11 mouse cellular contexts compared by ENCODE assay signal in the genomic region with DNA sequence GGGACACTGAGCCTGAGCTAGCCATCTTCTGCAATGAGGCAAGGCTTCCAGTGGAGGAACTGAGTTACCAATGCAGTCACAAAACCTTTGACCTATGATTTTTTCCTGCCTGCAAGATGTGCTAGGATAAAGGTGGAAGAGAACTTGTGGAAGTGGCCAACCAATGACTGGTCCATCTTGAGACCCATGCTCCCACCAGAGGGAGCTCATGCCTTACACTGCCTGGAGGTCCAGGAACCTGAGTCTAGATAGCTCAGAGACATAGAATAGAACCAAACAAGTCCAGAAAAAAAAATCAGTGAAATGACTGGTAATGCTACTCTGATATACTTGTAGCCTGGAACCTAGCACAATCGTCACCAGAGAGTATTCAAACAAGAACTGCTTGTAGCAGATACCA.
DNase-seq lines count a peak whose midpoint lies in the region; ATAC-seq and TF ChIP-seq lines count a peak whose summit lies in the region.
"Had no signal": no experiment of that assay in that cellular context is flagged by ENCODE, and none has a peak within 500 bp of the region (broad histone marks: within the 10 kb centered on the region; RNA-seq: fewer than 3 reads in every experiment).

No protein-coding gene starts in this region.

- DNase-seq in forebrain, embryonic 14.5 days (ENCODE audit: low spot score), result peak; percentile 1
- no peak for DNase-seq in forebrain, embryonic 11.5 days (ENCODE audit: low spot score)
- DNase-seq in liver, adult 2 months (ENCODE audit: extremely low read depth, low read depth, low spot score), result peak; percentile 20
- DNase-seq in liver, embryonic 11.5 days (ENCODE audit: low spot score), result no peak
- DNase-seq in adrenal gland, postnatal 25 days, result peak; percentile 32
- DNase-seq in lung, postnatal 36 days, result peak; percentile 10
- no peak for DNase-seq in midbrain, postnatal 0 days (ENCODE audit: low spot score)

- peak; percentile 54 for TF ChIP-seq CTCF in liver, adult 2 months (IDR thresholded peaks at IDR 0.05; ENCODE audit: low read depth, low read length)
- no peak for TF ChIP-seq CTCF in midbrain, postnatal 0 days (IDR thresholded peaks at IDR 0.05)

- H3K36me3 ChIP-seq in forebrain, embryonic 14.5 days (ENCODE audit: control insufficient read depth, insufficient read depth, low read length), result no peaks in the 10 kb centered on the region
- no peaks in the 10 kb centered on the region for H3K36me3 ChIP-seq in forebrain, embryonic 11.5 days (ENCODE audit: control insufficient read depth, insufficient read depth, low read length)
- no peaks in the 10 kb centered on the region for H3K36me3 ChIP-seq in liver, adult 2 months (ENCODE audit: control insufficient read depth, insufficient read depth, low read length)
- H3K36me3 ChIP-seq in liver, embryonic 11.5 days (ENCODE audit: control insufficient read depth, insufficient read depth, low read length), result no peaks in the 10 kb centered on the region
- H3K36me3 ChIP-seq in midbrain, postnatal 0 days (ENCODE audit: insufficient read depth, low read length), result no peaks in the 10 kb centered on the region
- no peaks in the 10 kb centered on the region for H3K36me3 ChIP-seq in hindbrain, embryonic 12.5 days
- H3K36me3 ChIP-seq: heart, embryonic 15.5 days; neural tube, embryonic 15.5 days had no signal

- no peaks in the 10 kb centered on the region for H3K9me3 ChIP-seq in forebrain, embryonic 14.5 days (replicated peaks; ENCODE audit: control insufficient read depth, low read length)
- no peaks in the 10 kb centered on the region for H3K9me3 ChIP-seq in forebrain, embryonic 11.5 days (ENCODE audit: control insufficient read depth, low read length)
- H3K9me3 ChIP-seq in liver, embryonic 11.5 days (ENCODE audit: control insufficient read depth, low read length), result no peaks in the 10 kb centered on the region
- no peaks in the 10 kb centered on the region for H3K9me3 ChIP-seq in midbrain, postnatal 0 days (ENCODE audit: low read length)
- H3K9me3 ChIP-seq in hindbrain, embryonic 12.5 days (replicated peaks), result no peaks in the 10 kb centered on the region
- H3K9me3 ChIP-seq: forebrain, embryonic 13.5 days; heart, embryonic 15.5 days; neural tube, embryonic 15.5 days had no signal

- no peak overlapping the region for H3K9ac ChIP-seq in forebrain, embryonic 14.5 days (ENCODE audit: low read length)
- no peak overlapping the region for H3K9ac ChIP-seq in forebrain, embryonic 11.5 days (ENCODE audit: low read length)
- no peak overlapping the region for H3K9ac ChIP-seq in liver, adult 2 months (ENCODE audit: low read depth, low read length)
- no peak overlapping the region for H3K9ac ChIP-seq in liver, embryonic 11.5 days (ENCODE audit: low read depth, low read length)
- no peak overlapping the region for H3K9ac ChIP-seq in midbrain, postnatal 0 days (replicated peaks; ENCODE audit: low read length, poor library complexity, severe bottlenecking)
- H3K9ac ChIP-seq in hindbrain, embryonic 12.5 days, result no peak overlapping the region
- H3K9ac ChIP-seq: forebrain, embryonic 13.5 days; heart, embryonic 15.5 days; neural tube, embryonic 15.5 days had no signal

- H3K4me2 ChIP-seq in forebrain, embryonic 14.5 days (ENCODE audit: low read length), result no peak overlapping the region
- no peak overlapping the region for H3K4me2 ChIP-seq in forebrain, embryonic 11.5 days (ENCODE audit: low read depth, low read length, severe bottlenecking)
- no peak overlapping the region for H3K4me2 ChIP-seq in liver, embryonic 11.5 days
- no peak overlapping the region for H3K4me2 ChIP-seq in midbrain, postnatal 0 days (ENCODE audit: low read depth, low read length, poor library complexity, severe bottlenecking)
- H3K4me2 ChIP-seq in hindbrain, embryonic 12.5 days (replicated peaks), result no peak overlapping the region
- H3K4me2 ChIP-seq: forebrain, embryonic 13.5 days; heart, embryonic 15.5 days; neural tube, embryonic 15.5 days had no signal

- H3K27ac ChIP-seq in forebrain, embryonic 14.5 days (ENCODE audit: low read depth, low read length), result no peak overlapping the region
- H3K27ac ChIP-seq in forebrain, embryonic 11.5 days (ENCODE audit: low read depth, low read length), result no peak overlapping the region
- no peak overlapping the region for H3K27ac ChIP-seq in liver, adult 2 months (replicated peaks; ENCODE audit: insufficient read depth, low read depth, low read length)
- no peak overlapping the region for H3K27ac ChIP-seq in liver, embryonic 11.5 days (ENCODE audit: low read depth, low read length)
- no peak overlapping the region for H3K27ac ChIP-seq in midbrain, postnatal 0 days (ENCODE audit: low read depth, low read length)
- H3K27ac ChIP-seq in hindbrain, embryonic 12.5 days, result no peak overlapping the region
- H3K27ac ChIP-seq: forebrain, embryonic 13.5 days; heart, embryonic 15.5 days; neural tube, embryonic 15.5 days had no signal

- no peak overlapping the region for H3K4me3 ChIP-seq in forebrain, embryonic 14.5 days (ENCODE audit: low read depth, low read length)
- H3K4me3 ChIP-seq in forebrain, embryonic 11.5 days (ENCODE audit: low read depth, low read length), result no peak overlapping the region
- no peak overlapping the region for H3K4me3 ChIP-seq in liver, adult 2 months (ENCODE audit: insufficient read depth, low read depth, low read length)
- no peak overlapping the region for H3K4me3 ChIP-seq in liver, embryonic 11.5 days (ENCODE audit: low read depth, low read length)
- no peak overlapping the region for H3K4me3 ChIP-seq in midbrain, postnatal 0 days (ENCODE audit: low read depth, low read length)
- H3K4me3 ChIP-seq in hindbrain, embryonic 12.5 days, result no peak overlapping the region
- H3K4me3 ChIP-seq: forebrain, embryonic 13.5 days; heart, embryonic 15.5 days; neural tube, embryonic 15.5 days had no signal

- ATAC-seq in forebrain, embryonic 14.5 days, result no peak
- no peak for ATAC-seq in forebrain, embryonic 11.5 days (replicated peaks; ENCODE audit: low FRiP score)
- no peak for ATAC-seq in liver, embryonic 11.5 days (replicated peaks; ENCODE audit: low FRiP score)
- no peak for ATAC-seq in midbrain, postnatal 0 days (ENCODE audit: low FRiP score)
- ATAC-seq in hindbrain, embryonic 12.5 days (ENCODE audit: low FRiP score), result no peak
- ATAC-seq: forebrain, embryonic 13.5 days had no signal

- H3K4me1 ChIP-seq in forebrain, embryonic 14.5 days (ENCODE audit: control insufficient read depth, insufficient read depth, low read length), result no peaks in the 10 kb centered on the region
- H3K4me1 ChIP-seq in forebrain, embryonic 11.5 days (replicated peaks; ENCODE audit: control insufficient read depth, insufficient read depth, low read length), result no peaks in the 10 kb centered on the region
- H3K4me1 ChIP-seq in liver, adult 2 months (ENCODE audit: control insufficient read depth, insufficient read depth, low read length), result no peaks in the 10 kb centered on the region
- no peaks in the 10 kb centered on the region for H3K4me1 ChIP-seq in liver, embryonic 11.5 days (replicated peaks; ENCODE audit: control insufficient read depth, insufficient read depth, low read length)
- H3K4me1 ChIP-seq in midbrain, postnatal 0 days (ENCODE audit: insufficient read depth, low read length), result no peaks in the 10 kb centered on the region
- H3K4me1 ChIP-seq in hindbrain, embryonic 12.5 days, result no peaks in the 10 kb centered on the region
- H3K4me1 ChIP-seq: forebrain, embryonic 13.5 days; heart, embryonic 15.5 days; neural tube, embryonic 15.5 days had no signal

- H3K79me2 ChIP-seq in liver, adult 2 months (ENCODE audit: control insufficient read depth, insufficient read depth, low read length), result no peaks in the 10 kb centered on the region

- no peak for TF ChIP-seq POLR2A in liver, adult 2 months (IDR thresholded peaks at IDR 0.05; ENCODE audit: extremely low read depth, insufficient read depth, low read length)

- no peaks in the 10 kb centered on the region; the same call in 1 of the 2 replicates for H3K27me3 ChIP-seq in forebrain, embryonic 14.5 days (replicated peaks; ENCODE audit: control insufficient read depth, insufficient read depth, low read length)
- H3K27me3 ChIP-seq in forebrain, embryonic 11.5 days (ENCODE audit: control insufficient read depth, insufficient read depth, low read length), result peaks cover 2% of the 10 kb centered on the region; the same call in 1 of the 2 replicates
- no peaks in the 10 kb centered on the region for H3K27me3 ChIP-seq in liver, adult 2 months (ENCODE audit: control insufficient read depth, insufficient read depth, low read length)
- no peaks in the 10 kb centered on the region; the same call in 1 of the 2 replicates for H3K27me3 ChIP-seq in liver, embryonic 11.5 days (replicated peaks; ENCODE audit: control insufficient read depth, insufficient read depth, low read length)
- H3K27me3 ChIP-seq in midbrain, postnatal 0 days (ENCODE audit: insufficient read depth, low read length), result no peaks in the 10 kb centered on the region; the same call in 1 of the 2 replicates
- H3K27me3 ChIP-seq in hindbrain, embryonic 12.5 days, result peaks cover 3% of the 10 kb centered on the region; the same call in 1 of the 2 replicates
- H3K27me3 ChIP-seq: forebrain, embryonic 13.5 days; heart, embryonic 15.5 days; neural tube, embryonic 15.5 days had no signal

- WGBS in forebrain, embryonic 14.5 days, result 61% methylated on average over 1 of the region's 1 CpGs
- WGBS in forebrain, embryonic 11.5 days, result 83% methylated on average over 1 of the region's 1 CpGs
- 71% methylated on average over 1 of the region's 1 CpGs for WGBS in liver, adult 2 months
- 74% methylated on average over 1 of the region's 1 CpGs for WGBS in liver, embryonic 11.5 days
- 78% methylated on average over 1 of the region's 1 CpGs for WGBS in midbrain, postnatal 0 days
- 79% methylated on average over 1 of the region's 1 CpGs for WGBS in hindbrain, embryonic 12.5 days

Comparison
In these comparisons a context has a peak if more than half of its experiments do, and no peak if none do; other contexts are left out.
1. DNase-seq: peak in forebrain, embryonic 14.5 days (single experiment), liver, adult 2 months (single experiment), adrenal gland, postnatal 25 days (single experiment) and lung, postnatal 36 days (single experiment); none in forebrain, embryonic 11.5 days (single experiment), liver, embryonic 11.5 days (single experiment) and midbrain, postnatal 0 days (single experiment).